Mouse (Mus musculus) CD4-positive, CD25-positive, alpha-beta regulatory T cell, adult 4 months (primary cell): Measurements from ENCODE around the gene Mthfd1. TPM values are rescaled to one million over a fixed set of nuclear protein-coding genes. Genes with fewer than 3 reads are reported as not detected.

Experiments
- ATAC-seq: one replicate; pipeline ENCODE4 v1.8.0; 2017
- polyA plus RNA-seq, 2 experiments: library from polyadenylated mRNA; unstranded; fragments of 100-300 nt; shearing (Covaris generic); gene quantifications; one replicate each; pipeline ENCODE4 v1.2.1; 2017

The Mthfd1 gene
- polyA plus RNA-seq, 2 experiments from 2014 or later: 28.2 to 43.5 TPM

GRCm38 (mm10) chr12:76264325-76264965 lies 9.3 kb downstream of the Mthfd1 start:
- ATAC-seq: no peak

GRCm38 (mm10) chr12:76265001-76265400 lies 9.9 kb downstream of the Mthfd1 start:
- no peak for ATAC-seq

- peak; percentile 77 for ATAC-seq
Measured at GRCm38 (mm10) chr12:76266875-76267274, 11.8 kb downstream of the Mthfd1 start.

GRCm38 (mm10) chr12:76268686-76269085 lies 13.6 kb downstream of the Mthfd1 start:
- ATAC-seq: no peak

GRCm38 (mm10) chr12:76269196-76269595 lies 14.1 kb downstream of the Mthfd1 start:
- no peak for ATAC-seq

GRCm38 (mm10) chr12:76271516-76271915 lies 16.4 kb downstream of the Mthfd1 start:
- peak; percentile 20 for ATAC-seq

- ATAC-seq: no peak
Measured at GRCm38 (mm10) chr12:76272610-76273524, 17.8 kb downstream of the Mthfd1 start.

GRCm38 (mm10) chr12:76278209-76278608 lies 23.1 kb downstream of the Mthfd1 start:
- no peak for ATAC-seq

- no peak for ATAC-seq
Measured at GRCm38 (mm10) chr12:76280556-76280955, 25.5 kb downstream of the Mthfd1 start.

GRCm38 (mm10) chr12:76281111-76281660 lies 26.1 kb downstream of the Mthfd1 start:
- no peak for ATAC-seq

GRCm38 (mm10) chr12:76282132-76282531 lies 27.0 kb downstream of the Mthfd1 start:
- ATAC-seq: no peak

GRCm38 (mm10) chr12:76282532-76283173 lies 27.6 kb downstream of the Mthfd1 start:
- no peak for ATAC-seq

GRCm38 (mm10) chr12:76285418-76285817 lies 30.3 kb downstream of the Mthfd1 start:
- ATAC-seq: no peak

- ATAC-seq: no peak
Measured at GRCm38 (mm10) chr12:76287986-76288385, 32.9 kb downstream of the Mthfd1 start.

- ATAC-seq: no peak
Measured at GRCm38 (mm10) chr12:76288494-76288893, 33.4 kb downstream of the Mthfd1 start.

GRCm38 (mm10) chr12:76289428-76289827 lies 34.3 kb downstream of the Mthfd1 start:
- ATAC-seq: no peak

- no peak for ATAC-seq
Measured at GRCm38 (mm10) chr12:76290271-76290670, 35.2 kb downstream of the Mthfd1 start.

- ATAC-seq: no peak
Measured at GRCm38 (mm10) chr12:76293192-76293591, 38.1 kb downstream of the Mthfd1 start.

- no peak for ATAC-seq
Measured at GRCm38 (mm10) chr12:76297830-76298229, 42.7 kb downstream of the Mthfd1 start.

- ATAC-seq: no peak
Measured at GRCm38 (mm10) chr12:76299361-76299906, 44.3 kb downstream of the Mthfd1 start.

- no peak for ATAC-seq
Measured at GRCm38 (mm10) chr12:76300367-76300766, 45.3 kb downstream of the Mthfd1 start.

GRCm38 (mm10) chr12:76303474-76303873 lies 48.4 kb downstream of the Mthfd1 start:
- ATAC-seq: no peak

GRCm38 (mm10) chr12:76304199-76304598 lies 49.1 kb downstream of the Mthfd1 start:
- no peak for ATAC-seq
